Mouse (Mus musculus) thymus, adult 2 months (tissue): Measurements from ENCODE around the gene Daam2.

Source experiments
- CTCF ChIP-seq: fragments of 200-500 bp; IDR thresholded peaks from 2 replicates; pipeline ENCODE4 v1.5.1; 2012; ENCODE audit warnings: mild to moderate bottlenecking, control low read depth, low read length, moderate library complexity, borderline replicate concordance; ENCODE audit not compliant: control insufficient read depth, poor library complexity, insufficient read depth; ENCODE audit errors: extremely low read depth
- POLR2A ChIP-seq: fragments of 200-500 bp; IDR thresholded peaks from 2 replicates; pipeline ENCODE4 v1.6.1; 2012; ENCODE audit warnings: mild to moderate bottlenecking, low read length, control low read depth, moderate library complexity; ENCODE audit not compliant: control insufficient read depth, poor library complexity, insufficient read depth; ENCODE audit errors: extremely low read depth

- TF ChIP-seq POLR2A: no peak
- TF ChIP-seq CTCF: no peak
These were observed 29.9 kb downstream of the Daam2 start for GRCm38 (mm10) chr17:49534267-49534719.
